ENCODE assay signal across 10 mouse cellular contexts in the genomic region with DNA sequence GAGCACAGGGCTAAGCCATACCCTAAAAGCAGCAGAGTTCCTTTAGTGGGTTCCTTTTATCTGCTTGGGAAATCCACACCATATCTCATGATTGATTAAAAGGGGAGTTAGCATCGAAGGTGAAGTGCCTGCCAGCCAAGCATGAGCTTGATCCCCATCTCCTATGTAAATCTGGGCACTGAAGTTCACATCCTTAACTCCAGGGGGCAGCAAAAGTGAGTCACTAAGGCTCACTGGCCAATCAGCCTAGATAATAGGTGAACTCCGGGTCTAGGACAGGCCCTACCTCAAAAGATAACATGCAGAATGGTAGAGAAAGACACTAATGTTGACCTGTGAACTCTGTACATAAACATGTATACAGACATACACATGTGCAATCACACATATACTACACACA. TPM values are rescaled to one million over a fixed set of nuclear protein-coding genes. Genes with fewer than 3 reads are reported as not detected.
DNase-seq lines count a peak whose midpoint lies in the region; ATAC-seq and TF ChIP-seq lines count a peak whose summit lies in the region.
"Had no signal": no experiment of that assay in that cellular context is flagged by ENCODE, and none has a peak within 500 bp of the region (broad histone marks: within the 10 kb centered on the region; RNA-seq: fewer than 3 reads in every experiment).

No protein-coding gene starts in this region.

- H3K27ac ChIP-seq in intestine, postnatal 0 days (ENCODE audit: low read depth, low read length): no peak overlapping the region
- no peak overlapping the region for H3K27ac ChIP-seq in intestine, embryonic 16.5 days (ENCODE audit: low read length)
- no peak overlapping the region for H3K27ac ChIP-seq in ES-Bruce4 (ENCODE audit: insufficient read depth, low read length)
- no peak overlapping the region for H3K27ac ChIP-seq in bone marrow macrophage, adult 2 months (ENCODE audit: insufficient read depth, low read depth, low read length)
- H3K27ac ChIP-seq: hindbrain, embryonic 15.5 days; midbrain, embryonic 12.5 days had no signal

- WGBS in intestine, postnatal 0 days: 55% methylated on average over 2 of the region's 2 CpGs
- WGBS in intestine, embryonic 16.5 days: 55% methylated on average over 2 of the region's 2 CpGs

- no peaks in the 10 kb centered on the region for H3K4me1 ChIP-seq in intestine, postnatal 0 days (replicated peaks; ENCODE audit: control insufficient read depth, insufficient read depth, low read length)
- no peaks in the 10 kb centered on the region for H3K4me1 ChIP-seq in intestine, embryonic 16.5 days (ENCODE audit: control insufficient read depth, insufficient read depth, low read length)
- H3K4me1 ChIP-seq in ES-Bruce4 (ENCODE audit: control insufficient read depth, insufficient read depth, low read length): no peaks in the 10 kb centered on the region
- no peaks in the 10 kb centered on the region for H3K4me1 ChIP-seq in bone marrow macrophage, adult 2 months (ENCODE audit: control insufficient read depth, insufficient read depth, low read length)
- H3K4me1 ChIP-seq: hindbrain, embryonic 15.5 days; midbrain, embryonic 12.5 days had no signal

- TF ChIP-seq EP300 in ES-Bruce4 (IDR thresholded peaks at IDR 0.05; ENCODE audit: insufficient read depth, low read depth, low read length): no peak

- no peak for ATAC-seq in intestine, postnatal 0 days
- no peak for ATAC-seq in intestine, embryonic 16.5 days

- H3K4me2 ChIP-seq in intestine, postnatal 0 days (replicated peaks; ENCODE audit: low read depth): no peak overlapping the region
- H3K4me2 ChIP-seq in intestine, embryonic 16.5 days (ENCODE audit: low read depth, low read length): no peak overlapping the region
- H3K4me2 ChIP-seq: hindbrain, embryonic 15.5 days; midbrain, embryonic 12.5 days had no signal

- no peaks in the 10 kb centered on the region for H3K36me3 ChIP-seq in intestine, postnatal 0 days (ENCODE audit: control insufficient read depth, insufficient read depth)
- H3K36me3 ChIP-seq in intestine, embryonic 16.5 days (ENCODE audit: control insufficient read depth, insufficient read depth, low read length): no peaks in the 10 kb centered on the region
- H3K36me3 ChIP-seq in ES-Bruce4 (ENCODE audit: control insufficient read depth, insufficient read depth, low read length, poor library complexity, severe bottlenecking): no peaks in the 10 kb centered on the region
- H3K36me3 ChIP-seq: hindbrain, embryonic 15.5 days; midbrain, embryonic 12.5 days had no signal

- peak; percentile 24 for DNase-seq in lung, postnatal 14 days
- DNase-seq in left cerebral cortex, postnatal 36 days (ENCODE audit: low spot score in 2 of 2): no peak
- DNase-seq in cerebellum, adult 8-10 months: no peak
- no peak for DNase-seq in layer of hippocampus, adult 11-12 months (ENCODE audit: low spot score)

- H3K9ac ChIP-seq in intestine, postnatal 0 days (ENCODE audit: low read depth, low read length): no peak overlapping the region
- no peak overlapping the region for H3K9ac ChIP-seq in intestine, embryonic 16.5 days (ENCODE audit: low read depth, low read length)
- H3K9ac ChIP-seq in ES-Bruce4 (ENCODE audit: low read depth, poor library complexity, severe bottlenecking): no peak overlapping the region
- H3K9ac ChIP-seq: hindbrain, embryonic 15.5 days; midbrain, embryonic 12.5 days had no signal

- peak; percentile 65 for TF ChIP-seq CTCF in intestine, postnatal 0 days (IDR thresholded peaks at IDR 0.05; ENCODE audit: low read depth)
- TF ChIP-seq CTCF in ES-Bruce4 (IDR thresholded peaks at IDR 0.05; ENCODE audit: low read depth, low read length): peak; percentile 29
- peak; percentile 19; the same call in 1 of the 2 replicates for TF ChIP-seq CTCF in bone marrow macrophage, adult 2 months (IDR thresholded peaks at IDR 0.05; ENCODE audit: low read depth, low read length)

- H3K9me3 ChIP-seq in intestine, postnatal 0 days (ENCODE audit: control insufficient read depth): no peaks in the 10 kb centered on the region
- H3K9me3 ChIP-seq in intestine, embryonic 16.5 days (ENCODE audit: control insufficient read depth, low read length): no peaks in the 10 kb centered on the region
- H3K9me3 ChIP-seq in ES-Bruce4 (replicated peaks; ENCODE audit: control insufficient read depth, insufficient read depth, low read length, poor library complexity, severe bottlenecking): no peaks in the 10 kb centered on the region
- H3K9me3 ChIP-seq: hindbrain, embryonic 15.5 days; midbrain, embryonic 12.5 days had no signal

- no peak for TF ChIP-seq POLR2A in ES-Bruce4 (IDR thresholded peaks at IDR 0.05; ENCODE audit: insufficient read depth, low read length)
- TF ChIP-seq POLR2A in bone marrow macrophage, adult 2 months (IDR thresholded peaks at IDR 0.05; ENCODE audit: borderline replicate concordance, low read depth, low read length): no peak

- H3K4me3 ChIP-seq in intestine, postnatal 0 days (ENCODE audit: low read depth, low read length): no peak overlapping the region
- H3K4me3 ChIP-seq in intestine, embryonic 16.5 days (ENCODE audit: low read length): no peak overlapping the region
- no peak overlapping the region for H3K4me3 ChIP-seq in ES-Bruce4 (ENCODE audit: low read depth, low read length)
- no peak overlapping the region for H3K4me3 ChIP-seq in bone marrow macrophage, adult 2 months (ENCODE audit: insufficient read depth, low read length)
- H3K4me3 ChIP-seq: hindbrain, embryonic 15.5 days; midbrain, embryonic 12.5 days had no signal

- no peaks in the 10 kb centered on the region for H3K27me3 ChIP-seq in intestine, postnatal 0 days (replicated peaks; ENCODE audit: control insufficient read depth, insufficient read depth, low read length)
- no peaks in the 10 kb centered on the region for H3K27me3 ChIP-seq in intestine, embryonic 16.5 days (replicated peaks; ENCODE audit: control insufficient read depth, insufficient read depth, low read length)
- no peaks in the 10 kb centered on the region; the same call in 1 of the 2 replicates for H3K27me3 ChIP-seq in ES-Bruce4 (ENCODE audit: control insufficient read depth, insufficient read depth, low read length, poor library complexity, severe bottlenecking)
- H3K27me3 ChIP-seq: hindbrain, embryonic 15.5 days; midbrain, embryonic 12.5 days had no signal

- intact Hi-C loops in left cerebral cortex, postnatal 36 days (cut with DNase I): no loop called here

RNA-seq across cellular contexts. Expression of gene Gatb, which starts 30.3 kb away (rescaled TPM):
- polyA plus RNA-seq in intestine, postnatal 0 days (2015; fragmentation: Nextera tagmentation; extraction: Ambion mirVana): 11.2 and 12.4 TPM in 2 replicates
- polyA plus RNA-seq in intestine, embryonic 16.5 days (2015; fragmentation: Nextera tagmentation; extraction: Ambion mirVana): 34.2 and 37.8 TPM in 2 replicates
- 9.9 and 11.4 TPM in 2 replicates for polyA plus RNA-seq in ES-Bruce4 (2011; ENCODE audit: insufficient read depth, insufficient read length, low read depth, missing spikeins)
- polyA plus RNA-seq in bone marrow macrophage, adult 2 months (2012; ENCODE audit: insufficient read depth, insufficient read length, missing spikeins): 11.4 and 11.6 TPM in 2 replicates
- 10 to 100 TPM; 21.9 to 23.5 TPM for total RNA-seq in left cerebral cortex, postnatal 36 days (2021)
